Mouse (Mus musculus) right cerebral cortex, postnatal 36 days (tissue): Measurements from ENCODE around the gene Terb2.
"Not testable (repeated sequence)": the region's sequence is repeated elsewhere in the genome, so short reads cannot be mapped to it uniquely, and the experiment has no call there.

Source experiments
- DNase-seq, 2 experiments: peaks; one replicate each; pipeline ENCODE4 v3.0.0; 2022; ENCODE audit warnings: low spot score in 2 of 2, mixed read lengths in 1 of 2

The Terb2 gene

DNA sequence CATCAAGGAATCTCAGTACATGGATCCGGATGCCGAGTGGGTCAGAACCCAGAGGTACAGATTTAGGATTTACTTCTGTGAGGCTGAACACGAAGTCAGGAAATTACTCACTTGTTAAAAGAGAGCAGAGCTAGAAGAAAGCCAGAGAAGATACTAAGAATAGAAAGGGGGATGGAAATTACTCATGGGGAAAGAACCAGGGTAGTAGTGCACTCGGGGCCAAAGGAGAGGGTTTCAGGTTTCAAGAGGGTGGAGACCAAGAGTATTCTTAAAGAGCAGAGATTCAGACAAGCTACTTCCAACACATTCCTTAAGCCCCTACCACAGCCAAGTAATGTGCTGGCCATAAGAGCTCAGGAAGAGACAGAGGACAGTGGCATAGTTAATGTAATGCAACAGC lies 24.5 kb upstream of the Terb2 start:
- DNase-seq, result no peak

DNA sequence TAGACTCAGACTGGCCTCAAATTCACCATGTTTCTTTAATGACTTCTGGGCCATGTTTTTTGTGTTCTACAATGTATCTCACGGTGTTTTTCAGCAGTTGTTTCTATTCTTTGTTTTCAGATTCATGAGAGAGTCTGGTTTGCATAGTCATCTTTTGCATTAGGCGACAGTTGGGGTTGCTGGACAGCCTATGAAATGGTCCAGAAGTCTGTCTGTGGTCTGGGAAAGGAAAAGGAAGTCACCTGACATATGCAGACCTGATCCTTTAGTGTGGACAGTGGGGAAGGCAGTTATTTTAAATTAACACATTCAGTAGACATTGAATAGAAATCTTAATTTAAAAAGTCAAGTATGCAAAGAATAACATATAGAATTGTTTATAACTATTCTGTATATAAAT lies 23.5 kb upstream of the Terb2 start:
- no peak for DNase-seq

DNA sequence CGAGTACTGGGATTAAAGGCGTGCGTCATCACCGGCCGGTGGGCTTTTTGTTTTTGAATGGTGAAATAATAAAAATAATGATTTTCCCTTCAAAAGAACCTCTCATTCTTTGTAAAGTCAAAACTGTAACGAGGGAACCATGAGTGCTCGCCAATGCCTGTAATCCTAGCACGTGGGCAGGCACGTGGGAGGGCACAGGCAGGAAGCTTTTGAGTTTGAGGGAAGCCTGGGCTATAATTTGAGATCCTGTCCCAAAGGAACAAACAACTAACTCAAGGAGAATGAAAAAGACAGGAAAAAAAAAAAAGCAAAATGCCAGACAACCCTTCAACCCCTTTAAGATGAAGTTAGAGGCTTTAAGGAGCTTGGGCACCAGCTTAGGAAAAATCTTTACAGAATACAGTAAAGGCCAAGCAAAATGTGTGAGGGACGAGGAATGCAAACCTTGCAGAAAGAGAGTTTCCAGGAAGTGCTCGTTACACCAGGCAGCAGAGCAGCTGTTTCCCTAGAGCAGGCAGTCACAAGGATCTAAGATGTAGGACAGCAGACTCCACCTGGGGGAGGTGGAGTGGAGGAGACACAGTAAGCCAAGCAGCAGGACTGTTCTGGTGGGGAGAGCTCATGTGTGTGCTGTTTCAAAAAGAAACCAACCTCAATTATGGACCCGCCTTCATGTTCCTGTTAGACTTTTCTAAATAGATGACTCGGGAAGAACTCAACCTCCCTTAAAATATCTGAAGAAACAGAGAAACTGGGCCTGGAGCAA lies 22.5 kb upstream of the Terb2 start:
- peak; percentile 16 to 54 for DNase-seq

GRCm38 (mm10) chr2:122164293-122164692 lies 21.8 kb upstream of the Terb2 start:
- DNase-seq, result no peak

DNA sequence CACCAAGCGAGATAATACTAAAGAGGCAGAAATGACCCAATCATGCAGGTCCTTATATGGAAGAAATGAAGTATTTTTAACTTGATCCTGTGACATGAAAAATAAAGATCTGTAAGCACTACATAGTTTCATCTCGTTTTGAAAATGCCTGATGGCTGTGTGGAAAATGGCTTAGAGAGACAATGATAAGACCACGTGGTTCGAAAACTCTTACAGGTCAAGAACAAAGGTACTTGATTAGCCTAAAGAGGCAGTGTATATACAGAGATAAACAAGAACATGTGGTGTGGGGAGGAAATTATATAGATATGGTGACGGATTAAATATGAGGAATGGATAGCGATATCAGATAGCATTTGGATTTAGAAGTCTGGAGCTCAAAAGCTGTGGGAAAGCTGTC lies 14.8 kb upstream of the Terb2 start:
- DNase-seq, result no peak

DNA sequence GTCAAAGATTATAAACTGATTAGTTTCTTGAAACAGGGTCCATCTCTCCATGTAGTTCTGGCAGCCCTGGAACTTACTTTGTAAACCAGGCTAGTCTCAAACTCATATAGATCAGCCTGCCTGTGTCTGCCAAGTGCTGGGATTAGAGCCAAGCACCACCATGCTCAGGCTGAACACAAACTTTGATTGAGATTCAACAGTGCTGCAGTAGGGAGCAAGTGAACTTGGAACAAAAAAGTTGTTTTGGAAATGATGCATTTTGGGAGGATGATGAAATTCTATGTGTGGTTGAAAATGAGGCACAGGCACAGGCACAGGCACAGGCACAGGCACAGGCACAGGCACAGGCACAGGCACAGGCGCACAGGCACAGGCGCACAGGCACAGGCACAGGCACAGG lies 13.9 kb upstream of the Terb2 start:
- DNase-seq, result no peak

- no peak for DNase-seq
Measured at GRCm38 (mm10) chr2:122180051-122180822, 5.8 kb upstream of the Terb2 start.

DNA sequence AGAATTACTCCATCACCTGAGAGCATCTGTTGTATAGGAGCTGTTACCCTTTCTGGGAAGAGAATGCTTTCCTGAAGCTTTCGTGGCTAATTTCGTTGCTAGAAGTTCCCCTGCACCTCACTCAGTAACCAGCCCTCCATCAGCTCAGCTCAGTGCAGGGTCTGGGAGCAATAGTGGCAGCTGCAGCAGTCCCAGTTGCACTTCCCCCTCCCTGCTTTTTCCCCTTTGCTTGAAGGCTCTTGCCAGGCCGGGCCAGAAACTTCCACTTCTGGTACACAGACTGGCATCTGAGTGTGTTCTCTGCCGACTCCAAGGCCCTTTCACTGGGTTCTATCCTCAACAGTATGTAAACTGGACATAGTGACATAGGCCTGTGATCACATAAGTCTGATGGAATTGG lies 986 bp upstream of the Terb2 start:
- no peak for DNase-seq

- DNase-seq, result no peak
Measured at GRCm38 (mm10) chr2:122186751-122187150, 679 bp downstream of the Terb2 start.

DNA sequence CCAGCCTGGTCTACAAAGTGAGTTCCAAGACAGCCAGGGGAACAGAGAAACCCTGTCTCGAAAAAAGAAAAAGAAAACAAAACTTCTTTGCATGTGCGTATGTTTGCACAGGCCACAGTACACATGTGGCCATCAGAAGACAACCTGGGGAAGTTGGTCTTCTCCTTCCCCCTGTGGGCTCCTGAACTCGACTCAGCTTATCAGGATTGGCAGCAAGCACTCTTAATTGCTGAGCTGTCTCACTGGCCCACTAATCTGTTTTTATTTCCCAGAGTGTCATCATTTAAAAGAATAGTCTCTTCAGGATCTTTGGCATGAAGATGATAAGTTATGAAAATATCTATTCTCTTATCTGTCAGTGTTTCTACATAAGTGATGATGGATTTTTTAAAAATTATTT lies 5.8 kb downstream of the Terb2 start:
- no peak for DNase-seq

DNA sequence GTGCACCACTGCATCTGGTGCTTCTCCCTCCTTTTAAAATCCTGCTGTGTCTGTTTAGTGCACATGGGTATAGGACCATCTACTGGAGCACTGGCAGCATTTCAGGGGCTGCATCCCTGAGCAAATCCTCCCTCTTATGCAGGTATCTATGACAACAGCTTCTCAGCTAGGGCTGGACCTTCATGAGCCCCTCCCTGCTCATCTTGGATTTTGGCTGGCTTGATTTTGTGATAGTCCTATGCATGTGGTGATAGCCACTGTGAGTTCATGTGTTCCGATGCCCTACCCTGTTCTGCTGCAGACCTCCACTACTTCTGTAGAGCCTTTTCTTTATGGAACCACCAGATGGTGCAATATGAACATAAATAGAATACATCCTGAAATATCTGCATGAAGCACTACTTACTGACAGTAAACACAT lies 8.4 kb downstream of the Terb2 start:
- peak in 1 of 2 experiments; percentile 0 for DNase-seq

DNA sequence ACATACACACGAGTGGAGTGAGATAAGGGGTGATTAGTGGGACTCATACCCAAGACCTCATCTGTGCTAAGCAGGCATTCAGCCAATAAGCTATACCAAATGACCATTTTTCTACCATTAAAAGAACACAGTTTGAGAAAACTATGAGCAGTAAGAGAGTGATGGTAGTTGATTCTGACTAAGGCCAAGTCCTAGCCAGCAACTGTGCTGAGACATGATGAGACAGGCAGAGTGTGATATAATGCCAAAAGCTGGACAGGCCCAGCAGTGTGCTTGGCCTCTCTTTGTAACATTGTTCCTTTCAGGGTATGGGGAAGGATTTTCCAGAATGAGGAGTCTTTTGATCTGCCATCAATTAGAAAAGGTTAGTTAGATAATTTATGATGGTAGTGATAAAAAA lies 15.4 kb downstream of the Terb2 start:
- no peak for DNase-seq

GRCm38 (mm10) chr2:122206440-122207107 lies 20.5 kb downstream of the Terb2 start:
- DNase-seq, result no peak

DNA sequence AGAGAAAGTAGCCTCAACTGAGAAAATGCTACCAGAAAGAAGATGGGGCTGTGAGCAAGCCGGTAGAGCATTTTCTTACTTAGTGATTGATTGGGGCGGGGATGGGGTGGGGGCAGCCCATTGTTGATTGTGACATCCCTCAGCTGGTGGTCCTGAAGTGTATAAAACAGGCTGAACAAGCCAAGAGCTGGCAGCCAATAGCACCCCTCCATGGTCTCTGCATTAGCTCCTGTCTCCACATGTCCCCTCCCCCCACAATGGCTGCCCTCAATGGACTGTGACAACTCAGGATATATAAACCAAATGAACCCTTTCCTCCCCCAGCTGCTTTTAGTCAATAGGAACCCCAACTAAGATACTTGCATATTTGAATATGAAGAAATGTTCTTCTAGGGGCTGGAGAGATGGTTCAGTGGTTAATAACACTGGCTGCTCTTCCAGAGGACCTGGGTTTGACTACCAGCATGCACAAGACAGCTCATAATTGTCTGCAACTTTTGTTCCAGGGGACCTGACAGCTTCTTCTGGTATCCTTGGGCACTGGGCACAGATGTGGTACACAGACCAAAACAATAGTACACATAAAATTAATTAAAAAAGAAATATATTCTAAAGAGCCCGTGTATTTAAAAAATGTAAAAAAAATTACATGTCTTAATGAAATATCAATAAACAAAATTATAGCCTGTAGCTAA lies 24.6 kb downstream of the Terb2 start:
- DNase-seq, result no peak

DNA sequence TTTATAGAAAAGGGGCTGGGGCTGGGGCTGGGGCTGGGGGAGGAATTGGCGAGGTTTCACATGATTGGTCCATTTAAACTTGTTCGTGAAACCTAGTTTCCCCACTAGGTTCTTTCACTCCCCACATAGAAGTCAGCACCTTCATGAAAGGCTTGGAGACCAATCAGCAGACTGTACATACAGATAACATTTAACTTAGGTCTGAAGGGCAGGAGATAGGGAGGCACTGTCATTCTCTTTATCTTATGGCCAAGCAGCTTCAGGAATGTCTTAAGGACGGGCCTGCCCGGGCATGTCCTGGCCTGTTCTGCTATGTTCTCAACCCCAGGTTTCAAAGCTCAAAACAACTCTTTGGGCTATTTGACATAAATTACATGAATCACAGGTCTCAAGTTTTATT lies 31.0 kb downstream of the Terb2 start:
- DNase-seq, result not testable (repeated sequence)

DNA sequence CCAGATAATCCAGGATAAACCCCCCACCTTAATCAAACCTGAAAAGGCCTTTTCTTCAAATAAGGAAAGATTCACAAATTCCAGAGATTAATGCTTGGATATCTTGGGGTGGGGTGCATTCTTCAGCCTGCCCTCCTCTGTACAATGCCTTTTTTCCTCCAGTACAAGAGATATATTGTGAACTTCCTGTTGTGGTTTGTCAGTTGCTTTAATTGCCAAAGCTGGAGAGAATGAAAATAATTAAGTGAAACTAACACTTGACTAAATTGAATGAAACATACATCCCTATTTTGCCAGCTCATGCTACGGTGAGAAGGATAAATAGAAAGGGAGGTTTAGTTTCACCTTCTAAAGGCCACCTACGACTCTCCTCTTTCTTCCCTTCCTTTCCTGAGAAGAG lies 32.2 kb downstream of the Terb2 start:
- no peak for DNase-seq

- no peak for DNase-seq
Measured at GRCm38 (mm10) chr2:122221378-122221777, 35.3 kb downstream of the Terb2 start.

- DNase-seq, result no peak
Measured at GRCm38 (mm10) chr2:122221798-122222197, 35.7 kb downstream of the Terb2 start.

DNA sequence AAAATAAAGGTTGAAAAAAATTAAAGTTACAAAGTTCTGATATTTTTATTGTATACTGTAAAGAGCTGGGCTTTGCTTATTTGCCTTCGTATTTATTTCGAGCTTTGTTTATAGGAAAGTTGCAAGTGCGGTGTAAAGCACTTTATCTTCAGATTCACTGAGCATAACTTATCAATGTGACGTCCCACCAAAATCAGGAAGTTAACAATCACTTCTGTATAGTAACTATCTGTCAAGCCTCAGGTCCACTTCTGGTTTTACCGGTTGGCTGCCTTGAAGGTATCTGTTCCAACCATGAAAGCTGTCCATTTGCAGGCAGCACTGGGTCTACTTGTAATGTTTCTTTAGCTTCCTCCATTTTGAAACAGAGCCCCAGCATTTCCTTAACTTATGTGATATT lies 36.2 kb downstream of the Terb2 start:
- DNase-seq, result no peak

DNA sequence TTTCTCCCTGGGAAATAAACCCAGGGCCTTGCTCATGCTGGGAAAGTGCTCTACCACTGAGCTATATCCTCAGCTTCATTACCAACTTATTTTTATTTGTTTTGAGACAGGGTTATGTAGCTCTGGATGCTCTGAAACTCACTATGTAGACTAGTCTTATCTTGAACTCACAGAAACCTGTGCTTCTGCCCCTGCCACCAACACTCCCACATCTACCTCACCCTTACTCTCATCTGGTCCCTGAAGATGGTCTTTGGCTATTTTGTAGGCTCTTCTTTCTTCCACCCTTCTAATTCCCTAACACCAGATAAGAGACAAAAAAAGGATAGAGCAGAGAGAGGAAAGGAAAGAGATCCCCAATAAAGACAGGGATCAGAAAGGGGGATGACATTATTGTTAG lies 37.6 kb downstream of the Terb2 start:
- no peak for DNase-seq

DNA sequence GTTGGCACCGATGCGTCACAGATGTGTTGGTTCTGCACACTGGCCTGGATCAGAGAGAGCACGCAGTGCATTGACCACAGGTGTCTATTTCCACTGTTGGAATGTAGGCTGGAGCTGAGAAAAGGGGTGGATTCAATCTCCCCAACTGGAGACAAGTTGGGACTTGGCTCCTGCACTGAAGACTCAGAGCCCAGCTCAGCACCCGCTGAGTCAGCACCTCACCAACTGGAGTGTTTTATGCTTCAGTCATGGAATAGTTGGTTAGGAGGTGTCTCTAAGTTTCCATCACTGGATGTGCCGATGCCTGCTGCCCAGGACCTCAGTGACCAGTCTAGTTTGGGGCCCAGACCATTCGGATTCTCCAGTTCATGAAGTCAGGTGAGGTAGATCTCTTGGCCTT lies 44.3 kb downstream of the Terb2 start:
- no peak for DNase-seq

DNA sequence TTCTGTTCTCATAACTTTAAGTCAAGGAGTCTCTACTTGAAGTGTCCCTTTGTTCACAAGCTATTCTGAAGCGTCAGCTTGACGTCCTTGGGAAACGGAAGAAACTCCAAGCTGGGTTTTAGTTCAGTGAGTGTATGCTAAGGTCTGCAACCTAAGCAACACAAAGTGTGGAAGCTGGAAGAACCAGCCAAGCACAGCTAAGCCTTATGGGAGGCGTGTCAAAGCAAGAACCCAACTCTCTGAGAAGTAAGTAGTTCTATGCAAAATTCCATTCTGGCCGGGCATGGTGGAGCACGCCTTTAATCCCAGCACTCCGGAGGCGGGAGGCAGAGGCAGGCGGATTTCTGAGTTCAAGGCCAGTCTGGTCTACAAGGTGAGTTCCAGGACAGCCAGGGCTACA lies 45.5 kb downstream of the Terb2 start:
- DNase-seq, result no peak
